Mouse (Mus musculus): Measurements from ENCODE around the gene Dip2c.

DNA sequence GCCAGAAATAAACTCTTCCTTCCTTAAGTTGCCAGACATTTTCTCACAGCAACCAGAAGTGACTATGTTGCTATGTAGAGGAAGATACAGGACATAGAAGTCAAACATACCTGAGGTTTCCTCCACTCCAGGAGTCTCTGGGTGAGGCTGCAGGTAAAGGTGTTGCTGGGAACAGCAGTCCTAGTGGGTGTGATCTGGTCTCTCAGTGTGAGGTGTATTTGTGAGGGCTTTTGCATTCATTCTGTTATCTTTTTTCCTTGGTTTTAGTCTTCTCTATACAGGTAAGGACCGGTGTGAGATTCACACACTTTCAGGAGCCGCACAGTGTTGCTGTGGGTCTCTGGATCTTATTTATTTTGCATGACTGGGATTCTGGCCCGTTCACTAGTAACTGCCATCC is 405.2 kb downstream of the Dip2c start:
- TF ChIP-seq GATA1 (IDR thresholded peaks at IDR 0.05; ENCODE audit: low read depth, low read length) (no peak), POLR2AphosphoS2 (IDR thresholded peaks at IDR 0.05; ENCODE audit: low read length) (no peak), CHD1 (IDR thresholded peaks at IDR 0.05; ENCODE audit: low read depth, low read length) (no peak), CTCF (IDR thresholded peaks at IDR 0.05 in 2 of 3, conservative IDR thresholded peaks at IDR 0.05 in 1 of 3; ENCODE audit: control insufficient read depth in 1 of 3, insufficient read depth in 1 of 3, low read depth in 2 of 3, low read length in 3 of 3, poor library complexity in 1 of 3, severe bottlenecking in 1 of 3) (no peak), ZNF384 (IDR thresholded peaks at IDR 0.05; ENCODE audit: low read depth, low read length) (no peak), POLR2A (IDR thresholded peaks at IDR 0.05; ENCODE audit: control insufficient read depth in 1 of 2, insufficient read depth in 1 of 2, low read depth in 1 of 2, low read length in 2 of 2, poor library complexity in 1 of 2) (no peak)
